Mouse (Mus musculus) liver, adult 2 months (tissue): Measurements from ENCODE around the gene Acer1. TPM values are rescaled to one million over a fixed set of nuclear protein-coding genes. Genes with fewer than 3 reads are reported as not detected.

Source experiments
- DNase-seq: peaks from one replicate; pipeline ENCODE4 v3.0.0-alpha.2; 2011; ENCODE audit warnings: low read depth, low spot score; ENCODE audit errors: extremely low read depth
- H3K27ac ChIP-seq: fragments of 200-500 bp; replicated peaks from 2 replicates; pipeline ENCODE4 v1.5.1; 2012; ENCODE audit warnings: low read depth, mild to moderate bottlenecking, control low read depth, inconsistent platforms, low read length; ENCODE audit not compliant: insufficient read depth
- H3K27me3 ChIP-seq: fragments of 200-500 bp; 2 replicates; pipeline ENCODE4 v1.6.1; 2012; ENCODE audit warnings: mild to moderate bottlenecking, moderate library complexity, low read length, inconsistent platforms; ENCODE audit not compliant: control insufficient read depth, insufficient read depth
- H3K36me3 ChIP-seq: fragments of 200-500 bp; 2 replicates; pipeline ENCODE4 v1.6.1; 2012; ENCODE audit warnings: low read length, inconsistent platforms; ENCODE audit not compliant: control insufficient read depth, insufficient read depth
- H3K4me1 ChIP-seq: fragments of 200-500 bp; 2 replicates; pipeline ENCODE4 v1.6.1; 2011; ENCODE audit warnings: low read length; ENCODE audit not compliant: control insufficient read depth, insufficient read depth
- H3K4me3 ChIP-seq: fragments of 200-500 bp; 2 replicates; pipeline ENCODE4 v1.5.1; 2011; ENCODE audit warnings: low read depth, mild to moderate bottlenecking, control low read depth, low read length, moderate library complexity; ENCODE audit not compliant: insufficient read depth
- H3K79me2 ChIP-seq: fragments of 200-500 bp; 2 replicates; pipeline ENCODE4 v1.6.1; 2012; ENCODE audit warnings: inconsistent platforms, mild to moderate bottlenecking, low read length, moderate library complexity; ENCODE audit not compliant: control insufficient read depth, insufficient read depth
- H3K9ac ChIP-seq: fragments of 200-500 bp; 2 replicates; pipeline ENCODE4 v1.6.1; 2012; ENCODE audit warnings: low read depth, mild to moderate bottlenecking, control low read depth, inconsistent platforms, low read length
- CTCF ChIP-seq: fragments of 200-500 bp; IDR thresholded peaks from 2 replicates; pipeline ENCODE4 v1.5.1; 2011; ENCODE audit warnings: low read depth, low read length, control low read depth
- POLR2A ChIP-seq: fragments of 200-500 bp; IDR thresholded peaks from 2 replicates; pipeline ENCODE4 v1.6.1; 2011; ENCODE audit warnings: low read length, control low read depth; ENCODE audit not compliant: insufficient read depth; ENCODE audit errors: extremely low read depth
- WGBS: fragments of 180-500 bp; shearing (Covaris S2); methylation state at CpG from one replicate; pipeline ENCODE4 v1.1.7; 2018; 5-methylcytosine and 5-hydroxymethylcytosine counted together
- polyA plus RNA-seq: library from polyadenylated mRNA; depleted of rRNA; stranded (reverse); fragments of >200 nt; gene quantifications from 2 replicates; pipeline ENCODE4 v1.2.3, GENCODE M21; 2012
- total RNA-seq: library from RNA; depleted of rRNA; stranded (reverse); fragments of >200 nt; gene quantifications from 2 replicates; pipeline ENCODE4 v1.2.3, GENCODE M21; 2014

Acer1 gene
- total and polyA plus RNA-seq, 2 experiments: not detected

DNA sequence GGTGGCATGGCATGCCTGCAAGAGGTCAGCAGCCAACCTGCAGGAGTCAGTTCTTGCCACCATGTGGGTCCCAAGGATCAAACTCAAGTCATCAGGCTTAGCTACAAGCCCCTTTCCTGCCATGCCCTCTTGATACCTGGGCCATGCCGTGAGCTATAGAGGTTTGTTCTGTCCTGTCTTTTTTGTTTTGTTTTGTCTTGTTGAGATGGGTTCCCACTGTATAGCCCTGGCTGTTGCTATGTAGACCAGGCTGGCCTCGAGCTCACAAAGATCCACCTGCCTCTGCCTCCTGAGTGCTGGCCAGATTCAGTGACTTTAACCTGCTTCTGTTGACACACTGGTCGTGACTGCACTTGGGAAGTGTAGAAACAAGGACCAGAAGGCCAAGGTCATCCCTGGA lies 6.5 kb downstream of the Acer1 start:
- H3K4me1 ChIP-seq: no peaks in the 10 kb centered on the region
- H3K27ac ChIP-seq: no peak overlapping the region
- no peaks in the 10 kb centered on the region for H3K27me3 ChIP-seq
- TF ChIP-seq POLR2A (no peak), CTCF (no peak)
- peak; percentile 35 for DNase-seq
- H3K79me2 ChIP-seq: no peaks in the 10 kb centered on the region
- no peaks in the 10 kb centered on the region for H3K36me3 ChIP-seq
- WGBS: 48% methylated on average over 3 of the region's 3 CpGs
- H3K4me3 ChIP-seq: no peak overlapping the region
- no peak overlapping the region for H3K9ac ChIP-seq

DNA sequence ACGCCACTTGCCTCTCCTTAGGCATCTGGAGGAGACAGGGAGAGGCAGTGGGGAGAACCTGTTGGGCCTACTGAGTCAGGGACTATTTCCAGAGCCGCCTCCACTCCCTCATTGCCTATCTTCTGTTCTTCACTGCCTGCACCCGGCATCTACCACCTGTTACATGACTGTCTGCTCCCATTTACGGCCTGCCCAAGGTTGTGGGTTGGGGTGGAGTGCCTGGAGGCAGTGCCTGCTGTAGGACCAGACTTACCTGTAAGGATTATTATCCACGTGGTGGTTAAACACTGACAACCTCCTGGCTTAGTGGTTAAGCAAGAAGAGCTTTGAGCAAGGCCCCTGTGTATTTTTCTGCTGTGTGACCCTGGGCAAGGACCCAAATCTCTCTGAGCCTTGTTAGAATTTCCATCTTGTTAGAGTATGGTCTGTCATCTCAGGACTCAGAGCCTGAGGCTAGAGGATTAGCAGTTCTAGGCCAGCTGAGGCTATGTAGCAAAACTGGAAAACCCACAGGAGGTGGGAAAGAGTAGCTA lies 7.2 kb downstream of the Acer1 start:
- H3K9ac ChIP-seq: no peak overlapping the region
- WGBS: 85% methylated on average over 5 of the region's 5 CpGs
- no peak overlapping the region for H3K27ac ChIP-seq
- DNase-seq: no peak
- no peaks in the 10 kb centered on the region for H3K36me3 ChIP-seq
- no peaks in the 10 kb centered on the region for H3K4me1 ChIP-seq
- no peaks in the 10 kb centered on the region for H3K79me2 ChIP-seq
- H3K4me3 ChIP-seq: no peak overlapping the region
- TF ChIP-seq CTCF (no peak), POLR2A (no peak)
- H3K27me3 ChIP-seq: no peaks in the 10 kb centered on the region

- Histone ChIP-seq H3K27ac (no peak overlapping the region), H3K4me1 (no peaks in the 10 kb centered on the region), H3K79me2 (no peaks in the 10 kb centered on the region), H3K27me3 (no peaks in the 10 kb centered on the region), H3K36me3 (no peaks in the 10 kb centered on the region), H3K9ac (no peak overlapping the region), H3K4me3 (no peak overlapping the region)
- whole genome bisulfite sequencing: 74% methylated on average over 14 of the region's 14 CpGs
- TF ChIP-seq POLR2A (no peak), CTCF (no peak)
- no peak for DNase-seq
Measured at GRCm38 (mm10) chr17:56973956-56974707, 7.8 kb downstream of the Acer1 start.

DNA sequence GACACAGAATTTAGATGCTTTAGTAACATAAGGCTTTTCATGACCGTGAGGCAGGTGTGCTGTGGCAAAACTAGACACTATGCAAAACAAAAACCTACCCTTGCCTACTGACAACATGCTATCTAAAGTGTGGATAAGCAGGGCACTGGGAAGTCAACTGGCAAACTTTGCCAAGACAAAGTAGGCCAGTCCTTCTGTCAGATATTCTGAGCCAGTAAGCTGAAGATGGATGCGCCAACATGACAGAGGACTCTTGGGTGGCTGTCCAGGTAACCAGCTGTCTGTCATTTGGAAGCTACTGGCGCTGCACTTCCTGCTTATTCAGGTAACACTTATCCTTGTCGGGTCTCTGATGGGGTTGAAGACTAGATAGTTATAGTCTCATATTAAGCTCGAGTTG lies 11.8 kb downstream of the Acer1 start:
- 60% methylated on average over 5 of the region's 5 CpGs for WGBS
- Histone ChIP-seq H3K4me3 (no peak overlapping the region), H3K27ac (no peak overlapping the region), H3K4me1 (no peaks in the 10 kb centered on the region), H3K27me3 (no peaks in the 10 kb centered on the region), H3K79me2 (no peaks in the 10 kb centered on the region), H3K9ac (no peak overlapping the region), H3K36me3 (no peaks in the 10 kb centered on the region)
- no peak for DNase-seq
- TF ChIP-seq POLR2A (no peak), CTCF (no peak)

DNA sequence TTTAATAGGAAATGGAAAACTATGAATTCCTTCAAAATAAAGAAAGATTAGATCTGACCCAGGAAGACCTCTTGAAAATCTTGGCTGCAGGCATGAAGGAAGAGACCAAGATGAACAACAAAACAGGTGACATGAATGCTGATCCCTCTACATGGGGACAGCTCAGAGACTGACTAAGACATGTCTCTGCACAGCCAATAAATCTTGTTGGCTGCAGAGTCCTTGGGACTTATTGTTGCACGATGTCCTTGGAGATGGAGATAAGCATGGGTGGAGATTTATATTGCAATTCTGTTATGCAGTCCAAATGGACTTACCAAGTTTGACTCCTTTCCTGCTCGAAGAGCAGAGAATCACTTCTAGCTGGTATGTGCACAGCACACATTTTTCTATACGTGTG lies 12.6 kb downstream of the Acer1 start:
- Histone ChIP-seq H3K27ac (no peak overlapping the region), H3K27me3 (no peaks in the 10 kb centered on the region), H3K36me3 (no peaks in the 10 kb centered on the region), H3K4me3 (no peak overlapping the region), H3K9ac (no peak overlapping the region), H3K4me1 (no peaks in the 10 kb centered on the region), H3K79me2 (no peaks in the 10 kb centered on the region)
- TF ChIP-seq CTCF (no peak), POLR2A (no peak)
- 62% methylated on average over 3 of the region's 3 CpGs for WGBS
- DNase-seq: no peak

- Histone ChIP-seq H3K36me3 (no peaks in the 10 kb centered on the region), H3K27ac (no peak overlapping the region), H3K79me2 (no peaks in the 10 kb centered on the region), H3K27me3 (no peaks in the 10 kb centered on the region), H3K4me1 (no peaks in the 10 kb centered on the region), H3K9ac (no peak overlapping the region), H3K4me3 (no peak overlapping the region)
- DNase-seq: no peak
- TF ChIP-seq CTCF (no peak), POLR2A (no peak)
- WGBS: 83% methylated on average over 6 of the region's 6 CpGs
Measured at GRCm38 (mm10) chr17:56963646-56964045, 18.3 kb downstream of the Acer1 start.
